Mouse (Mus musculus): ENCODE measurements around the gene 8030411F24Rik.
"Not testable (repeated sequence)": the region's sequence is repeated elsewhere in the genome, so short reads cannot be mapped to it uniquely, and the experiment has no call there.

Gene 8030411F24Rik

GRCm38 (mm10) chr2:148781709-148782108 lies at the start of gene 8030411F24Rik:
TSS of gene 8030411F24Rik (plus strand) at chr2:148782009.
- in situ Hi-C loops (cut with MboI): no loop called here

- in situ Hi-C loops (cut with MboI): no loop called here
Observed at GRCm38 (mm10) chr2:148732327-148733000, 49.3 kb upstream of the 8030411F24Rik start, which contains the start of gene Napb. TSS of gene Napb (minus strand) at chr2:148732467.

DNA sequence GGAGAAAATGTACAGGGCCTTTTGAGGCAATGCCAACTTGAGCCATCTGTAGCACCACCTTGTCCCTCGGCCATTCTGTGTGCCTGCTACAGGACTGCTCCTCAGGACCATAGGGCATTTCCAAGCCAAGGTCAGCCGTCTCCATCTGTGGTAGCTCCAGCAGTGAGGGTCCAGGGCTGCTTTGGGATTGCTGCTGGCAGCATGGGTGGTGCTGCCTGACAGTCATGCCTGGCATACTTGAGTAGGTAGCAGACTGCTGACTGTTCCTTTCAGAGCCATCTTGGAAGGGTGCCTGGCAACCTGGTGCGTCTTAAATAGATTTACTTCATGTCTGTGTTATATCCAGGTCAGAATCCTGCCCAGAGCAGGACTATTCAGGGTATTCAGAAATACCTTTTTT lies 38.8 kb upstream of the 8030411F24Rik start:
- in situ Hi-C loops (cut with MboI): no loop called here

- in situ Hi-C loops (cut with MboI): no loop called here
Observed at GRCm38 (mm10) chr2:148743846-148744407, 37.9 kb upstream of the 8030411F24Rik start.

GRCm38 (mm10) chr2:148750058-148750457 lies 31.8 kb upstream of the 8030411F24Rik start, which contains the start of gene Cstl1:
TSS of gene Cstl1 (plus strand) at chr2:148750358.
- in situ Hi-C loops (cut with MboI): loop anchor here (10.0 kb wide), 1 partner anchor 155 kb away; no protein-coding TSS in a partner anchor

DNA sequence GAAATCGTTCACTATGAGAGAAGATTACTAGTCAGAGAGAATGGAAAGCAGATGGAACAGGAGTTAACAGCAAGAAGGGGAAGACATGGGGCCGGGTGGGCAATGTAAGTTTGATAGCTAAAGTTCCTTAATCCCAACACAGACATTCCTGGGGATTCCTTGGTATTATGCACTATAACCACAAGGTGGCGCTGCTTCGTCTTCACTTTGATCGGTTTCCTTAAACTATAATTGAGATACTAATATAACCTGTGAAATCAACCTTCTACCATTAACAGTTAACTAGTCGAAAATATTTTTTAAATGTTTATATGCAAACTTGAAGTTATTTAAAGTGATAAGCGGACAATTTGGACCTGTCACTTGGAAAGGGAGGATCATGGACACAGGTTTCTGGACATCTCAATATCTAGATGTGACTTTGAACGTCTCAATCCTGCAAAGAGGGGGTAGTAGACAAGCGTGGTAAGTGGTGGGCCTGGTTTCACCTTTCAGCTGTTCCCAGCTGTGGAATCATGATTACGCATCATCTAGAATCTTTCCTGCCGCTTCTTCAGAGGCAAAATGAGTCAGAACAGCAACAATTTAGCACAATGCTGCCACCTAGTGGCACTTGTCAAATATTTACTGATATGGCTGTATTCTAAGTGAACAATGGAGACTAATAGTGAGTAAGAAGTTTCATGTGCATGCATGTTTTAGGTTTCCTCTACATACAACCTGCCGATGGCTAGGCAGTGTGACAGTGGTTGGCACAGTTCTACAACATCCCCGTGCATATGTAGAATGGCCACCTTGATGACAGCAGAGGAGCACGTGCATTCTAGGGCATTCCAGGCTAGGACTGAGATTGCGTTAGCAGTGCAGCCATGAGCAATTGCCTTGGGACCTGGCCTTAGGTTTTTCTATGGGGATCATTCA lies 29.7 kb upstream of the 8030411F24Rik start:
- in situ Hi-C loops (cut with MboI): loop anchor here (10.0 kb wide), 1 partner anchor 153 kb away; no protein-coding TSS in a partner anchor

GRCm38 (mm10) chr2:148754310-148754846 lies 27.4 kb upstream of the 8030411F24Rik start:
- in situ Hi-C loops (cut with MboI): loop anchor here (10.0 kb wide), 1 partner anchor 150 kb away; no protein-coding TSS in a partner anchor

DNA sequence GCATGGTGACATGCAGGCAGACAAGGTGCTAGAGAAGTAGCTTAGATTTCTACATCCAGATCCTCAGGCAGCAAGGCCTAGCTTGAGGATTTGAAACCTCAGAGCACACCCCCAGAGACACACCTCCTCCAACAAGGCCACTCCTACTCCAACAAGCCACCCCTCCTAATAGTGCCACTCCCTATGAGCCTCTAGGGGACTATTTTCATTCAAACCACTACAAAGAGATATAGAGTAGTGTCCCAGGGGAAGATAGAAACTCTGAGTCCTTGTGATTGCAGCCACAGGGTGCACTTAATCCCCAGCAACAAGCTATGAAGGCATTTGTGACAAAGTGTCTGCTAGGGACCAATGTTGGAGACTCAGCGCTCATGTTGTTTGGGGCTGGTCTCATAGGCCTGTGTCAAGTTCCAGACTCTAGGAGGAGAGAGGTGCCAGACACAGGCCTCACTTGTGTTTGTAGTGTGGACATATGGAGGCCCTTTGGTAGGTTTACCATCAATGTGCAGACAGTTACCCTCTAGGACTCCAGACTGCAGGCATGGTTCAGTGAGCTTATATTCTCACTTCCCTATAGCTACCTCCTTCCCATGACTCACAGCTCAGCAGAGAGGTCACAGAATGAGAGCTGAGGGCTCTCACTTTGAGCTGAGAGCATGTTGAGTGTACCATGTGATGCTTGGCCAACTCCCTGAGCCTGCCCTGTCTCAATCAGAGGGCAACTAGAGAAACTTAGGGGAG lies 18.0 kb upstream of the 8030411F24Rik start:
- in situ Hi-C loops (cut with MboI): no loop called here

DNA sequence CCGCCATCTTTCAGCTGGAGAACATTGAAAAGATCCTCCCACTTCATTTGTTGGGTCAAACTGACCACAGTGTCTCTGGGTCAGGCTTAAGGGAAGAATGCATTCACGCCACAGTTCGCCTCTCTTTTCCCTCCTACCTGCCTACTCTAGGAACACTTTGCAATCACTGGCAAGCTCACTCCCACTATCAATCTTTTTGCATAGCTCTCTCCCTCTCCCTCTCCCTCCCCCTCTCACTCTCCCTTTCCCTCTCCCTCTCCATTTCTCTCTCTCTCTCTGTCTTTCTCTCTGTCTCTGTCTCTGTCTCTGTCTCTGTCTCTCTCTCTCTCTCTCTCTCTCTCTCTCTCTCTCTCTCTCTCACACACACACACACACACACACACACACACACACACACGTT lies 10.4 kb upstream of the 8030411F24Rik start, which contains the start of gene Cst11:
Gene Cst11 (minus strand): TSS at position 101 of the 400 bp plus-strand sequence.
- in situ Hi-C loops (cut with MboI): not testable (repeated sequence)

- in situ Hi-C loops (cut with MboI): no loop called here
Observed at GRCm38 (mm10) chr2:148789142-148789541, 7.3 kb downstream of the 8030411F24Rik start, which contains the start of gene Cst12. TSS of gene Cst12 (plus strand) at chr2:148789361.

DNA sequence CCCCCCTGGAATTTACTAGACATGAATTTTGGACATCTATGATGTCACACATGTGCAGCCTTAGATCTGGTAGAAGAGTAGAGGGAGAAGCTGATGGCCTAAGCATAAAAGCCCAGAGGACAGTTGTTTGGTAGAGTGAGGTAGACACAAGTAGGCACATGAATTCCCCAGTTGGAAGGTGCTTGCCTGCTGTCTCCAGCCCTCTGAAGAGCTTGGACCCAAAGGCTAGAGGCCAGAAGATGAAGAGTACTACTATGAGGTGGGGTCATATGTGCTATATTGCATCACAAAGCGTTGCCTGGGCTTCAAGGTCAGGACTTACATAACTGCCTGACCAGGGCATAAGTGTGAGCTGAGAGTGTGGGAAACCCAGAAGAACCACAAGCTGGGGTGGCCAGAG lies 16.7 kb downstream of the 8030411F24Rik start, which contains the start of gene Cst8:
Gene Cst8 (plus strand): TSS at position 301 of the 400 bp plus-strand sequence.
- in situ Hi-C loops (cut with MboI): no loop called here

- in situ Hi-C loops (cut with MboI): no loop called here
Observed at GRCm38 (mm10) chr2:148801491-148801921, 19.7 kb downstream of the 8030411F24Rik start.

DNA sequence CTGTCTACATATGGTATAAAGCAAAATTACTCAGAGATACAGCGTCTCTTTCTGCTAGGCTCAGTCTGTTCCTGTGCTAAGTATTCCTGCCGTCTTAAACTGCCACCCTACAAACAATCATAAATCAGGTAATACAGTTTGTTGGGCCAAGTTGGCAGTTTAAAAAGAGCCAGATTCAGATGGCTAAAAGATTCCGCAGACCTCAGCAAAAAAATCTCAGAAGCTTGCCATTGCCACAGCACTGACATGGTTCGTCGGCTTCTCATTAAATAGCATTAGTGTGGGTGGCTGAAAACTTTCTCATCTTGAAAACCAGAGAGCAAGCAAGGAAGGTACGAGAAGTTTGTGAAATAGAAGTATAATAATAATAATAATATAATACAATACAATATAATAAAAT lies 24.9 kb downstream of the 8030411F24Rik start:
- in situ Hi-C loops (cut with MboI): no loop called here

DNA sequence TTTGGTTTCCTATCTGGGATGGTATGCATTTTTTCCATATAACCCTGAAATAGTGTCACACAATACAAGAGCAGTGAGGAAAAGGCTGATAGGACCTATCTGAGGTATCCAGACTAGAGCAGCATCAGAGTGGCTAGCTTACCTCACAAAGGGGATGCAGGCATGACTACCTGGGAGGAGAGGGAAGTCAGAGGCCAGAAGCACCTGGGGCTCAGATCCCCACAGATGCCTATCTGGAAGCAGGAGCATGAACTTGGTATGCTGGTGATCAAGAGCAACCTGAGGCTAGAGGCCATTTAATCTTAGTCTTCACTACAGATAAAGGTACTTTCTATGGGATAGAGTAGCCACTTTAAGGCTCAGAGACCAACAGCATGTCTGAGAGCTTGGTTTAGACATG lies 38.1 kb downstream of the 8030411F24Rik start, which contains the start of gene Cst13:
Gene Cst13 (plus strand): TSS at position 173 of the 400 bp plus-strand sequence.
- in situ Hi-C loops (cut with MboI): no loop called here

GRCm38 (mm10) chr2:148825986-148826385 lies 44.2 kb downstream of the 8030411F24Rik start:
- in situ Hi-C loops (cut with MboI): no loop called here

- in situ Hi-C loops (cut with MboI): no loop called here
Observed at GRCm38 (mm10) chr2:148834912-148835311, 53.1 kb downstream of the 8030411F24Rik start, which contains the start of gene Cst9. TSS of gene Cst9 (plus strand) at chr2:148835147.

All from mature B cell (primary cell).